ENCODE assay signal across 21 mouse cellular contexts in genomic region chr6:54075419-54075818, GRCm38 (mm10). TPM values are rescaled to one million over a fixed set of nuclear protein-coding genes. Genes with fewer than 3 reads are reported as not detected.
DNase-seq lines count a peak whose midpoint lies in the region; ATAC-seq and TF ChIP-seq lines count a peak whose summit lies in the region.
"Had no signal": no experiment of that assay in that cellular context is flagged by ENCODE, and none has a peak within 500 bp of the region (broad histone marks: within the 10 kb centered on the region; RNA-seq: fewer than 3 reads in every experiment).

No protein-coding gene starts in this region.

- no peaks in the 10 kb centered on the region for H3K27me3 ChIP-seq in myocyte (ENCODE audit: control insufficient read depth, insufficient read depth, insufficient read length)
- H3K27me3 ChIP-seq in midbrain, embryonic 13.5 days: no peaks in the 10 kb centered on the region
- H3K27me3 ChIP-seq in liver, postnatal 0 days (ENCODE audit: insufficient read depth, low read length): no peaks in the 10 kb centered on the region
- H3K27me3 ChIP-seq: hindbrain, embryonic 15.5 days; limb, embryonic 13.5 days; neural tube, embryonic 15.5 days had no signal

- no peak for TF ChIP-seq EP300 in liver, postnatal 0 days (IDR thresholded peaks at IDR 0.05; ENCODE audit: low read depth)

- peak overlapping the region; percentile 25 for H3K4me2 ChIP-seq in myocyte (ENCODE audit: low read depth)
- no peak overlapping the region for H3K4me2 ChIP-seq in midbrain, embryonic 13.5 days (replicated peaks)
- no peak overlapping the region for H3K4me2 ChIP-seq in liver, postnatal 0 days (ENCODE audit: low read depth, low read length)
- H3K4me2 ChIP-seq: hindbrain, embryonic 15.5 days; limb, embryonic 13.5 days; neural tube, embryonic 15.5 days had no signal

- peak overlapping the region; percentile 12 for H3K4me3 ChIP-seq in bone marrow macrophage, adult 2 months (ENCODE audit: insufficient read depth, low read length)
- no peak overlapping the region for H3K4me3 ChIP-seq in myocyte
- H3K4me3 ChIP-seq in midbrain, embryonic 13.5 days (replicated peaks): no peak overlapping the region
- H3K4me3 ChIP-seq in liver, postnatal 0 days (ENCODE audit: low read depth, low read length): no peak overlapping the region
- H3K4me3 ChIP-seq: heart, embryonic 10.5 days; hindbrain, embryonic 15.5 days; limb, embryonic 13.5 days; midbrain, embryonic 10.5 days; neural tube, embryonic 15.5 days had no signal

- H3K9ac ChIP-seq in midbrain, embryonic 13.5 days (replicated peaks): no peak overlapping the region
- H3K9ac ChIP-seq in liver, postnatal 0 days (replicated peaks): no peak overlapping the region
- H3K9ac ChIP-seq: hindbrain, embryonic 15.5 days; limb, embryonic 13.5 days; liver, embryonic 14.5 days; neural tube, embryonic 15.5 days had no signal

- DNase-seq in cerebellum, adult 11 months: peak; percentile 55
- no peak for DNase-seq in cerebellum, postnatal 4 days (ENCODE audit: low spot score in 2 of 2)
- DNase-seq in cerebellum, postnatal 14 days: peak; percentile 51 to 81
- DNase-seq in gastrocnemius, adult 18-20 months (ENCODE audit: low spot score): no peak
- no peak for DNase-seq in liver, postnatal 0 days
- DNase-seq: gastrocnemius, postnatal 10 days; heart, postnatal 10 days; lung, postnatal 10 days; right cerebral cortex, postnatal 4 days; thymus, postnatal 36 days had no signal

- peak overlapping the region; percentile 33; the same call in 1 of the 2 replicates for H3K27ac ChIP-seq in bone marrow macrophage, adult 2 months (ENCODE audit: insufficient read depth, low read depth, low read length)
- no peak overlapping the region for H3K27ac ChIP-seq in midbrain, embryonic 13.5 days
- no peak overlapping the region for H3K27ac ChIP-seq in liver, postnatal 0 days (ENCODE audit: low read depth)
- H3K27ac ChIP-seq: heart, embryonic 10.5 days; hindbrain, embryonic 15.5 days; kidney, postnatal 0 days; limb, embryonic 13.5 days; liver, embryonic 14.5 days; midbrain, embryonic 10.5 days; neural tube, embryonic 15.5 days had no signal

- peaks cover 21% of the 10 kb centered on the region for H3K4me1 ChIP-seq in bone marrow macrophage, adult 2 months (ENCODE audit: control insufficient read depth, insufficient read depth, low read length)
- H3K4me1 ChIP-seq in midbrain, embryonic 13.5 days (replicated peaks): peaks cover 22% of the 10 kb centered on the region
- H3K4me1 ChIP-seq in liver, postnatal 0 days (ENCODE audit: insufficient read depth): peaks cover 5% of the 10 kb centered on the region; the same call in 1 of the 2 replicates

- no peaks in the 10 kb centered on the region for H3K36me3 ChIP-seq in myocyte (ENCODE audit: control insufficient read depth, insufficient read depth)
- no peaks in the 10 kb centered on the region for H3K36me3 ChIP-seq in midbrain, embryonic 13.5 days
- H3K36me3 ChIP-seq in liver, postnatal 0 days (replicated peaks; ENCODE audit: insufficient read depth, low read length): no peaks in the 10 kb centered on the region
- H3K36me3 ChIP-seq: heart, embryonic 10.5 days; hindbrain, embryonic 15.5 days; limb, embryonic 13.5 days; midbrain, embryonic 10.5 days; neural tube, embryonic 15.5 days had no signal

- no peaks in the 10 kb centered on the region for H3K79me2 ChIP-seq in myocyte (ENCODE audit: control insufficient read depth, insufficient read depth)

- WGBS in midbrain, embryonic 13.5 days: 84% methylated on average over 6 of the region's 6 CpGs
- WGBS in liver, postnatal 0 days (ENCODE audit: insufficient replicate concordance): 73% methylated on average over 6 of the region's 6 CpGs

- no peak for TF ChIP-seq CTCF in bone marrow macrophage, adult 2 months (IDR thresholded peaks at IDR 0.05; ENCODE audit: low read depth, low read length)
- no peak for TF ChIP-seq CTCF in liver, postnatal 0 days (IDR thresholded peaks at IDR 0.05; ENCODE audit: low read depth)

- ATAC-seq in midbrain, embryonic 13.5 days: no peak
- ATAC-seq in liver, postnatal 0 days: no peak
- ATAC-seq: intestine, embryonic 16.5 days had no signal

- H3K9me3 ChIP-seq in midbrain, embryonic 13.5 days: no peaks in the 10 kb centered on the region
- H3K9me3 ChIP-seq in liver, postnatal 0 days (ENCODE audit: low read length): no peaks in the 10 kb centered on the region
- H3K9me3 ChIP-seq: heart, embryonic 10.5 days; hindbrain, embryonic 15.5 days; limb, embryonic 13.5 days; midbrain, embryonic 10.5 days; neural tube, embryonic 15.5 days had no signal

- H3ac ChIP-seq in myocyte (ENCODE audit: control insufficient read depth, insufficient read length): no peak overlapping the region

- TF ChIP-seq POLR2A in bone marrow macrophage, adult 2 months (IDR thresholded peaks at IDR 0.05; ENCODE audit: borderline replicate concordance, low read depth, low read length): no peak
- no peak for TF ChIP-seq POLR2A in myocyte (IDR thresholded peaks at IDR 0.05; ENCODE audit: insufficient read length, low read depth)

TF ChIP-seq in myocyte, 11 proteins besides CTCF, POLR2A, EP300 and RAD21:
- TF ChIP-seq MAX (IDR thresholded peaks at IDR 0.05; ENCODE audit: low read depth) (no peak), MYOG (IDR thresholded peaks at IDR 0.05; ENCODE audit: control insufficient read depth in 1 of 3, insufficient read depth in 1 of 3, insufficient read length in 2 of 3, low read depth in 2 of 3) (no peak), MYOD1 (IDR thresholded peaks at IDR 0.05; ENCODE audit: control insufficient read depth in 1 of 3, insufficient read length in 2 of 3, low read depth in 2 of 3) (no peak), E2F4 (IDR thresholded peaks at IDR 0.05; ENCODE audit: insufficient read depth) (no peak), POLR2AphosphoS2 (IDR thresholded peaks at IDR 0.05; ENCODE audit: insufficient read length, low read depth) (no peak), USF1 (IDR thresholded peaks at IDR 0.05; ENCODE audit: low read depth) (no peak), REST (IDR thresholded peaks at IDR 0.05; ENCODE audit: insufficient read depth, insufficient read length) (no peak)

RNA-seq across cellular contexts. Expression of gene Chn2, which starts 36.1 kb away (rescaled TPM):
- polyA plus RNA-seq in bone marrow macrophage, adult 2 months (2012; ENCODE audit: insufficient read depth, insufficient read length, missing spikeins): 8.0 and 9.5 TPM in 2 replicates
- 6.5 TPM for polyA plus RNA-seq in myocyte (2012; fragmentation: generic; extraction: Trizol)
- under 1 TPM; 0.69 to 0.73 TPM for total RNA-seq in gastrocnemius, adult 18-20 months (2021)
- polyA plus RNA-seq in midbrain, embryonic 13.5 days (2015; fragmentation: Nextera tagmentation; extraction: Ambion mirVana): 28.8 and 29.1 TPM in 2 replicates
- 10.8 and 12.4 TPM in 2 replicates for polyA plus RNA-seq in liver, postnatal 0 days (2015; fragmentation: Nextera tagmentation; extraction: Ambion mirVana)

Comparison
In these comparisons a context has a peak if more than half of its experiments do, and no peak if none do; other contexts are left out.
1. DNase-seq: peak in cerebellum, adult 11 months (single experiment) and cerebellum, postnatal 14 days (2 of 2); none in cerebellum, postnatal 4 days (0 of 2), gastrocnemius, adult 18-20 months (single experiment) and liver, postnatal 0 days (single experiment).